Mouse (Mus musculus) testis, adult 2 months (tissue): ENCODE data around the gene Ttll6. TPM values are rescaled to one million over a fixed set of nuclear protein-coding genes. Genes with fewer than 3 reads are reported as not detected.

Source experiments
- H3K27ac ChIP-seq: fragments of 200-500 bp; 2 replicates; pipeline ENCODE4 v1.5.1; 2012; ENCODE audit warnings: low read depth, low read length; ENCODE audit not compliant: control insufficient read depth, insufficient read depth
- H3K27me3 ChIP-seq: fragments of 200-500 bp; 2 replicates; pipeline ENCODE4 v1.6.1; 2012; ENCODE audit warnings: mild to moderate bottlenecking, low read length, moderate library complexity; ENCODE audit not compliant: control insufficient read depth, insufficient read depth
- H3K36me3 ChIP-seq: fragments of 200-500 bp; 2 replicates; pipeline ENCODE4 v1.6.1; 2012; ENCODE audit warnings: mild to moderate bottlenecking, low read length; ENCODE audit not compliant: control insufficient read depth, insufficient read depth
- H3K4me1 ChIP-seq: fragments of 200-500 bp; 2 replicates; pipeline ENCODE4 v1.6.1; 2012; ENCODE audit warnings: low read length; ENCODE audit not compliant: control insufficient read depth, insufficient read depth
- H3K4me3 ChIP-seq: fragments of 200-500 bp; 2 replicates; pipeline ENCODE4 v1.5.1; 2012; ENCODE audit warnings: low read depth, mild to moderate bottlenecking, low read length, moderate library complexity, mixed read lengths; ENCODE audit not compliant: control insufficient read depth
- CTCF ChIP-seq: fragments of 200-500 bp; IDR thresholded peaks from 2 replicates; pipeline ENCODE4 v1.5.1; 2012; ENCODE audit warnings: low read depth, mild to moderate bottlenecking, inconsistent platforms, low read length, moderate library complexity; ENCODE audit not compliant: control insufficient read depth, insufficient read depth, insufficient replicate concordance
- POLR2A ChIP-seq: fragments of 200-500 bp; IDR thresholded peaks from 2 replicates; pipeline ENCODE4 v1.6.1; 2012; ENCODE audit warnings: low read depth, mild to moderate bottlenecking, inconsistent platforms, low read length, moderate library complexity; ENCODE audit not compliant: control insufficient read depth
- polyA plus RNA-seq: library from polyadenylated mRNA; depleted of rRNA; stranded (reverse); fragments of >200 nt; gene quantifications from 2 replicates; pipeline ENCODE4 v1.2.3, GENCODE M21; 2012

The Ttll6 gene
- polyA plus RNA-seq, 1 experiment, result 90.4 TPM

- Histone ChIP-seq H3K27ac (no peak overlapping the region), H3K4me3 (no peak overlapping the region), H3K36me3 (no peaks in the 10 kb centered on the region), H3K27me3 (peaks cover 21% of the 10 kb centered on the region), H3K4me1 (peaks cover 25% of the 10 kb centered on the region)
- no peak; the same call in 1 of the 2 replicates for TF ChIP-seq CTCF
- no peak for TF ChIP-seq POLR2A
These were observed 65.1 kb downstream of the Ttll6 start for GRCm38 (mm10) chr11:96198642-96199041.

GRCm38 (mm10) chr11:96199181-96200086 is 65.8 kb downstream of the Ttll6 start:
- no peaks in the 10 kb centered on the region for H3K36me3 ChIP-seq
- peaks cover 29% of the 10 kb centered on the region for H3K27me3 ChIP-seq
- no peak overlapping the region; the same call in 1 of the 2 replicates for H3K4me3 ChIP-seq
- TF ChIP-seq CTCF (no peak), POLR2A (no peak)
- no peak overlapping the region for H3K27ac ChIP-seq
- peaks cover 20% of the 10 kb centered on the region for H3K4me1 ChIP-seq

- no peaks in the 10 kb centered on the region for H3K36me3 ChIP-seq
- no peak for TF ChIP-seq POLR2A
- no peak for TF ChIP-seq CTCF
- no peak overlapping the region for H3K27ac ChIP-seq
- peaks cover 16% of the 10 kb centered on the region for H3K4me1 ChIP-seq
- H3K27me3 ChIP-seq, result peaks cover 27% of the 10 kb centered on the region
- H3K4me3 ChIP-seq, result no peak overlapping the region
These were observed 66.6 kb downstream of the Ttll6 start for GRCm38 (mm10) chr11:96200183-96200655.

- H3K4me1 ChIP-seq, result peaks cover 16% of the 10 kb centered on the region
- H3K4me3 ChIP-seq, result no peak overlapping the region
- no peak overlapping the region for H3K27ac ChIP-seq
- H3K36me3 ChIP-seq, result no peaks in the 10 kb centered on the region
- no peak for TF ChIP-seq POLR2A
- no peak for TF ChIP-seq CTCF
- H3K27me3 ChIP-seq, result peaks cover 27% of the 10 kb centered on the region
These were observed 68.2 kb downstream of the Ttll6 start for GRCm38 (mm10) chr11:96201741-96202140.

- H3K36me3 ChIP-seq, result no peaks in the 10 kb centered on the region
- TF ChIP-seq CTCF (no peak), POLR2A (no peak)
- H3K4me3 ChIP-seq, result no peak overlapping the region
- H3K27ac ChIP-seq, result no peak overlapping the region
- peaks cover 16% of the 10 kb centered on the region for H3K4me1 ChIP-seq
- peaks cover 27% of the 10 kb centered on the region for H3K27me3 ChIP-seq
These were observed 69.0 kb downstream of the Ttll6 start for GRCm38 (mm10) chr11:96202401-96203081.

- Histone ChIP-seq H3K4me3 (peak overlapping the region; percentile 15; the same call in 1 of the 2 replicates), H3K27me3 (peaks cover 27% of the 10 kb centered on the region)
These were observed 69.7 kb downstream of the Ttll6 start for GRCm38 (mm10) chr11:96203182-96203788.

GRCm38 (mm10) chr11:96203789-96204186 is 70.2 kb downstream of the Ttll6 start:
- H3K4me3 ChIP-seq, result no peak overlapping the region; the same call in 1 of the 2 replicates
- H3K27ac ChIP-seq, result no peak overlapping the region
- H3K27me3 ChIP-seq, result peaks cover 27% of the 10 kb centered on the region
- H3K4me1 ChIP-seq, result peaks cover 16% of the 10 kb centered on the region
- TF ChIP-seq CTCF (no peak), POLR2A (no peak)
- H3K36me3 ChIP-seq, result no peaks in the 10 kb centered on the region

More at GRCm38 (mm10) chr11:96203182-96203788, 69.7 kb downstream of the Ttll6 start:
- TF ChIP-seq POLR2A, result no peak
- no peak for TF ChIP-seq CTCF
- H3K4me1 ChIP-seq, result peaks cover 16% of the 10 kb centered on the region
- H3K36me3 ChIP-seq, result no peaks in the 10 kb centered on the region
- no peak overlapping the region for H3K27ac ChIP-seq
